Mouse (Mus musculus): ENCODE measurements around the gene Xkr8.
"Not testable (repeated sequence)": the region's sequence is repeated elsewhere in the genome, so short reads cannot be mapped to it uniquely, and the experiment has no call there.

- not testable (repeated sequence) for TF ChIP-seq MAX (IDR thresholded peaks at IDR 0.05; ENCODE audit: low read depth); POLR2A (IDR thresholded peaks at IDR 0.05; ENCODE audit: insufficient read length, low read depth); CEBPB (IDR thresholded peaks at IDR 0.05; ENCODE audit: insufficient read depth, poor library complexity, severe bottlenecking)
Observed at GRCm38 (mm10) chr4:132763125-132763524, 30.8 kb upstream of the Xkr8 start.
